Mouse (Mus musculus): Measurements from ENCODE around the gene Nup210l.
"Not testable (repeated sequence)": the region's sequence is repeated elsewhere in the genome, so short reads cannot be mapped to it uniquely, and the experiment has no call there.

Nup210l gene

DNA sequence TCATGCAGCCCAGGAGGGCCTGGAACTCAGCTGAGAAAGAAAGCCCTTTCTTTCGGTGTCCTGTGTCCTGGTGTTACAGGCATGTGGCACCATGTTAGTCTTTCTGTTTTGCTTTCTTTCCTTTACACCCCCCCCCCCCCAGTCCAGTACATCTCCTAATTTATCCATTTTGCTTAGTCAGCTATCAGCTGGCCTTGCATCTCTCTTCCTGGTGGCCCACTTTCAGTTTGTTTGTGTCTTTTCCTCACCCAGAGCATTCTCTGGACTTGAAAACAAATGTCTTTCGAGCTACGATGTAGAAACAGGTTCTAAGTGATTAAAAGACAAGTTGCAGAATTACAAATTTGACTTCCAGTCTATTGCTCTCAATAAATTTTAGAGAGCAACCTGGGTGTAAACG is 118.5 kb downstream of the Nup210l start:
- DNase-seq (ENCODE audit: extremely low spot score): no peak

- DNase-seq (ENCODE audit: extremely low spot score): no peak
These were observed 119.0 kb downstream of the Nup210l start for GRCm38 (mm10) chr3:90222941-90223340.

GRCm38 (mm10) chr3:90224331-90224730 is 120.4 kb downstream of the Nup210l start:
- DNase-seq (ENCODE audit: extremely low spot score): no peak

- DNase-seq (ENCODE audit: extremely low spot score): no peak
These were observed 127.1 kb downstream of the Nup210l start for GRCm38 (mm10) chr3:90231075-90231474.

DNA sequence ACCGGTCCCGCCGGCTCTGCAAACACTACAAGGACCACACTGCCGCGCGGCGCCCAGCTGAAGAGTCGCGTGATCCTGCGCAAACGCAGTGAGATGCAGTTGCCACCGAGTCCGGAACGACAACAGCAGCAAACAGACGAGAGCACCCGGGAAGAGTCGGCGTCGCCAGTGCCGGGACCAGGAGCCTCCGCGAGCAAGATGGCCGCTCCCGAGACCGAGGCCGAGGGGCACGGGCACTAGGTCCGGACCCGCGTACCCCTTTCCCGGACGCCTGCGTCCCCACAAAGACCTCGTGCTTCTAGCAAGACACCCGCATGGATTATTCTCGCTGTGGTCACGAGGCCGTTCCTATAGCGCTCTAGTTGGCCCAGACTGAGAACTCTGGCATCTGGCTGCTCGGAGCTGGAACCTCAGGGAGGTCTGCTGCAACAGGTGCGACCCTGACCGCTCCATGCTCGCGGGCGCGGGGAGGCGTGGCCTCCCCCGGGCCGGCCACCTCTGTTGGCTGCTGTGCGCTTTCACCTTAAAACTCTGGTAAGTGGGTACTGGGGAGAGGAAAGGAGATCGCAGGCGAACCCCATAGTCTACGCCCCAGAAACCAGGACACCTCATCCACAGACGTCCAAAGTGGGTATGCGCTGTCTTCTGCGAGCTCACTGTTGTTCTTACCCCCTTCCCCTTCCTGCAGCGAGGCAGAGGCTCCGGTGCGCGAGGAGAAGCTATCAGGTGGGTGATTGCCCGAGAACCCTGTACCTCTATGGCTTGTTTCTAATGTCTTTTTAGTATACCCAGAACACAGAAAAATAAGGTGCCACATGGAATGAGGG is 127.8 kb downstream of the Nup210l start, which contains the start of gene Jtb:
Gene Jtb, plus strand, starts transcription at position 91 of the 827 bp plus-strand sequence.
- DNase-seq (ENCODE audit: extremely low spot score): peak; percentile 91

DNA sequence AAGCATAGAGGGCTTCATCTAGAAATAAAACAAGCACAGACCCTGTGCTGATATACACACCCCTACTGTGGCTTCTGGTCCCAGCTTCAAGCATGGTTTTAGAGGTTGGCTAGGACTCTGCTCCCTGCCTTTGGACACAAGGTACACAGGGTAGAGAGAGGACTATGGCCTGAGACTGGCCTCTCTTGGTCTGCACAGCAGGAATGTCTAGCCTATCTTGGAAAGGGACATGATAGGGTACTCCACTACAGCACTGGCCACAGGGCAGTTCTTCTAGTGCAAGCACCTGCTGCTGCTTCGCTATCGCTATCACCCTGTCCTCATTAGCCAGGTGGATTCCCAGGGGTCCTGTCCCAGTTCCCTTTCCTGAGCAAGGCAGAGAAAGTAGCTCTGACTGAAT is 137.3 kb downstream of the Nup210l start:
- DNase-seq (ENCODE audit: extremely low spot score): no peak

DNA sequence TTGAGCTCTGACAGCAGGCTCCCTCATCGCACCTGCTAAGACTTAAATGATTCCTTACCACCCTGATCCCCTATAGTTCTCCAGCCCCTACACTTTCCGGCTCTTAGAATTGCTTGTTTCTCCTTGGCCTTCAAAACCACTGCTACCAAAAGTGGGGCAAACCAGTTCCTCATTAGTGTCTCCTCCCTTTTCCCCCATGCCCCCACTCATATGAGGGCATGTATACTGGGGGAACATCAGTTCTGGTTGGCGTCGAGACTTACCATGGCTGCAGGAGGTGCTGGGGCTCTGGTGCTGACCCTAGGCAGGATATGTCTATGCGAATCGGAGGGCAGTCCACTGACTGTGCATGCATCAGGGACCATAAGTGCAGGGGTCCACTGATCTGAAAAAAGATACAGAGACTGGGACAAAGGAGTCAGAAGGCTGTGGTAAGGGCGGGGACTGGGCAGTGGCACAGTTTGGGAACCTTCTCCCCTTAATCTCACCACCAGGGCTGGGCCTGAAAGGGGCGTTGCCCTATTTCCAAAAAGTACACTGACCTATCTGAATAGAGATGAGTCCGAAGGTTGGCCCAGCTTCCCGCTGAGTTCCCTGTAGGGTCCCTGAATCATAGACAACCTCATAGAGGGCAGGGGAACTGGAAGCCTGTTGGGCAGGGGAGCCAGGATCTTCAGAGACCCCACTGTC is 137.9 kb downstream of the Nup210l start:
- DNase-seq (ENCODE audit: extremely low spot score): no peak

DNA sequence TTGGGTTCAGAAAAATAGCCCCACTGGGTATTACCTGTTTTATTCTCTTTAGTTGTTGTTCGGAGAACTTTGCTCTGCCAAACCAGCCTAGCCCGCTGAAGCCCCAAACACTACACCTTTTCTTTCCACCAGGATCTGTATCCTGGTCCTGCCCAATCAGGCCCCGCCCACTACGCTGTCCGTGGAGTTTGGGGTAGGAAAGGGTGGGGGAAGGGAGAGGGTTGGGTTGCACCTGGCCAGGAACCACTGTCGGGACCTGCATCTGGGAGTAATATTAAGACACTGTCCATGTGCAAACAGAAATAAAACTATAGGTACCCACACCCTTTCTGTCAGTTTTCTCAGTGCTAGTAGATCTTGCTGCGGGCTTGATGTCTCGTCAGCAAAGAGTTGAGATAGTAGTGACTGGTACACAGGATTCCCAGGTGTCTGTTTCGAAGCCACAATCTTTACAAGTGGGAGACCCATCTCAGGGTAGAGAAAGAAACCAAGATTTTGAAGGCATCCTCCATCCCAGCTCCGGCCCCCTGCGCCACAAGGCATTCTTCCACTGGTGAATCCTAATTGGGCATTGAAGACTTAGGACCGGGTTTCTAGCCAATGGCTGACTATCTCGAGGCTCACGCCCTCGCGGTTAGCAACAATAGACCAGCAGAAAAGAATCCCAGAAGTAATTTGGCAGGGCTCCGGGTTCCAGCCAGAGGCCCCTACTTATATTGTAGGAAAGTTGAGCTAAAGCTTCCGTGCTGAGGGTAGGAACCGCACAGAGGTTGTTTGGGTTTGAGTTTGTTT is 139.2 kb downstream of the Nup210l start, which contains the start of gene Creb3l4:
Gene Creb3l4, minus strand, starts transcription at position 529 of the 792 bp plus-strand sequence.
- peak; percentile 76 for DNase-seq (ENCODE audit: extremely low spot score)

DNA sequence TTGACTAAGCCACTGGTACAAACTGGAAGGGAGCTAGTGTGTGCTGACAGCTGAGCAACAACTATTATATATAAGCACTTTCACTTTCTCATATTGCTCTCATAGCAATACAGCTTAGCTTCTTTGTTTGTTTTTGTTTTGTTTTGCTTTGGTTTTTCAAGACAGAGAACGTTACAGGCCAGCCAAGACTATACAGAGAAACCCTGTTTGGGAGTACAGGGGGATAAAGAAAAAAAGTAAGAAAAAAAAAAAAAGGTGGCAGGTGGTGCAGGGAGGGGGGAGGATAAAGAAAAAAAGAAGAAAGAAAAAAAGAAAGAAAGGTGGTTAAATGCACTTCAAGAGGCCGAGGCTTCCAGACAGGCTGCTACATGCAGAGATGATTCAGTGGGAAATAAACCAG is 141.5 kb downstream of the Nup210l start:
- no peak for DNase-seq (ENCODE audit: extremely low spot score)

DNA sequence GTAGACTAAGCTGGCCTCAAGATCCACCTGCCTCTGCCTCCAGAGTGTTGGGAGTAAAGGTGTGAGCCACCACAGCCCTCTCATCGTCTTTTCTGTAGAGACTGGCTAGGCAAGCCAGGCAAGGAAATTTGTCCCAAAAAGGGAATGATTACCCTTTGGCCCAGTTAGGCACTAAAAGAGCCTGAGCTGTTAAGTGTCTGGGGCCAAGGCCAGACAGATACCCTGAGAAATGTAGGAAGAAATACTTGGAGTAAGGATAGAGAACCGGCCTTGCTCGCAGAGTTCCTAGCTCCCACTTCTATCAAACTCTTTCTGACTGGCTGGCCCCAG is 143.7 kb downstream of the Nup210l start:
- DNase-seq (ENCODE audit: extremely low spot score): no peak

DNA sequence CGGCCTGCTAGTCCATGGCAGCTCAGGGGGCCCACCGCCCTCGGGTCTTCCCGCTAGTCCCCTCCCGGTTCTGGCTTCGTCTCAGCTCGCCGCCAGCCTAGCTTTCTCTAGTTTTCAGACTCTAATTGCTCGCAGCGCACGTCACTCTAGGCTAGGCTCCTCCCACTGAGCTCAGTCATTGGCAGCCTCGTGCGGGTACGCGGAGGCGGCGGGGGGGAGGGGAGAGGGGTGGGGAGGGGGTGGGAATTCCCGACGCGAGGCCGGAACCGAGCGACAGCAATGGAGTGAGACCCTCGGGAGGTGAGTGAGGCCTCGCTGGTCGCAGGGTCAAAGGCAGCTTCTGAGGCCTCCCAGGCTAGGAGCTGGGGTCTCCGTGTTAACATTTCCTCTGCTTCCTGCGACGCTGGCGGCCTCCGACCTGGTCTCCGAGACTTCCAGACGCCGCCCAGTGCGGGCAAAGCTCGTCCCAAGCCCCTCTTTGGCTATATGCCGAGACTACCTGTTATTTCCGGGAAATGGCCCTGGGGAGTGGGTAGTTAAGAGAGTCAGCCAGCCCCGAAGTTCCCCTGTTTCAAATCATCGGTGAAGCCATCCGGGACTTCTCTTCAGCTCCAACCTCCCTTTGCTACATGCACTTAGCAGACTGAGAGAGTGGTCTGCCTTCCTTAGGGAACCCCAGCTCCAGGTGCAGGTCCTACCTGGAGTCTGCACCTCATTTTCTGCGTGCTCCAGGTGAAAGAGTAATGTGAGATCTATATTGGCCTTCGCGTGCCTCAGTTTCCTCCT is 144.2 kb downstream of the Nup210l start, which contains the start of gene Slc39a1:
Gene Slc39a1, plus strand, starts transcription at position 213 of the 786 bp plus-strand sequence.
- DNase-seq (ENCODE audit: extremely low spot score): peak; percentile 96

DNA sequence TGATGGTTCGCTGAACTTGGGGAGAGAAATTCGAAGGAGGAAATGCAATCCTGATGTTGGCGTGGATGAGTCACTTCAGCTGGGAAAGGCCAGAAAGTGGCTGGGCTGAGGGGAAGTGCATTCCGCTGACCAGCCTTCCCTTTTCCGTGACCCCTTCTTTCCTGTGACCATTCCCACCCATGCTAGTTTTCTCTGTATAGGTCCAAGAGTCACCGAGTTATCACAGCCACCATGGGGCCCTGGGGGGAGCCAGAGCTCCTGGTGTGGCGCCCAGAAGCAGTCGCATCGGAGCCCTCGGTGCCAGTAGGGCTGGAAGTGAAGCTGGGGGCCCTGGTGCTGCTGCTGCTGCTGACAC is 144.8 kb downstream of the Nup210l start:
- DNase-seq (ENCODE audit: extremely low spot score): no peak

- DNase-seq (ENCODE audit: extremely low spot score): no peak
These were observed 146.9 kb downstream of the Nup210l start for GRCm38 (mm10) chr3:90250791-90251190.

DNA sequence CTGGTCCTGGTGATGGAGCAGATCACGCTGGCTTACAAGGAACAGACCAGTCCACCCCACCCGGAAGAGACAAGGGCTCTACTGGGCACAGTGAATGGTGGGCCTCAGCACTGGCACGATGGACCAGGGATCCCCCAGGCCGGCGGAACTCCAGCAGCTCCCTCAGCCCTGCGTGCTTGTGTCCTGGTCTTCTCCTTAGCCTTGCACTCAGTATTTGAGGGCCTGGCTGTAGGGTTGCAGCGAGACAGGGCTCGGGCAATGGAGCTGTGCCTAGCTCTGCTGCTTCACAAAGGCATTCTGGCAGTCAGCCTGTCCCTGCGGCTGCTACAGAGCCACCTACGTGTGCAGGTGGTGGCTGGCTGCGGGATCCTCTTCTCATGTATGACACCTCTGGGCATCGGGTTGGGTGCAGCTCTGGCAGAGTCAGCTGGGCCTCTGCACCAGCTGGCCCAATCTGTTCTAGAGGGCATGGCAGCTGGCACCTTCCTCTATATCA is 147.8 kb downstream of the Nup210l start:
- DNase-seq (ENCODE audit: extremely low spot score): not testable (repeated sequence)

- not testable (repeated sequence) for DNase-seq (ENCODE audit: extremely low spot score)
These were observed 148.7 kb downstream of the Nup210l start for GRCm38 (mm10) chr3:90252659-90253058.

- DNase-seq (ENCODE audit: extremely low spot score): not testable (repeated sequence)
These were observed 149.2 kb downstream of the Nup210l start for GRCm38 (mm10) chr3:90253174-90253573.

DNA sequence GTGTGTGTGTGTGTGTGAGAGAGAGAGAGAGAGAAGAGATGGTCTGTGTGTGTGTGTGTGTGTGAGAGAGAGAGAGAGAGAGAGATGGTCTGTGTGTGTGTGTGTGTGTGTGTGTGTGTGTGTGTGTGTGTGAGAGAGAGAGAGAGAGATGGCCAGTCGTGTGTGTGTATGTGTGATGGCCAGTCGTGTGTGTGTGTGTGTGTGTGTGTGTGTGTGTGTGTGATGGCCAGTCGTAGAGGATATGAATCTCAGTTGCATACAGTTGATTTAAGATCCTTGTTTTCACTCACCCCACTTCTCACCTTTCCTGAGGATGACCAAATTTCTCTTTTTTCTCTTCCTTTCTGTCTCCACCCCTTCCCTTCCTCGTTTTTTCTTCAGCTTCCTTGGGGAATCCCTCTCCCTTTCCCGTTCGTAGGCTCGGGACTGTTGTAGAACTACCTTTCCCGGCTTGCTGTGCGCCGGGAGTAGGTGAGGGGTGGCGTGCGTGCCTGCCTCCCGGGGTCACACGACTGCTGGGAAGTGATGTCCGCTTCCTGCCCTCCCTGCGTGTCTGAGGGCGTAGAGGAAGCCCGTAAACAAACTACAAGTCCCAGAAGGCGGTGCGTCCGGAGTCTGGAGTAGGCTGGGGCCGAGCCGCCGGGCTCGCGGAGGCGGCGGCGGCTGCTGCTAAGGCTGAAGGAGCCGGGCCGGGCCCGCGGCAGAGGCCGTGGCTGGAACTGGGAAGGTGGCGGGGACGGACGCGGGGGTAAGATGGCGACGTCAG is 149.9 kb downstream of the Nup210l start, which contains the start of gene Crtc2:
Gene Crtc2, plus strand, starts transcription at position 511 of the 766 bp plus-strand sequence.
- DNase-seq (ENCODE audit: extremely low spot score): peak; percentile 93

DNA sequence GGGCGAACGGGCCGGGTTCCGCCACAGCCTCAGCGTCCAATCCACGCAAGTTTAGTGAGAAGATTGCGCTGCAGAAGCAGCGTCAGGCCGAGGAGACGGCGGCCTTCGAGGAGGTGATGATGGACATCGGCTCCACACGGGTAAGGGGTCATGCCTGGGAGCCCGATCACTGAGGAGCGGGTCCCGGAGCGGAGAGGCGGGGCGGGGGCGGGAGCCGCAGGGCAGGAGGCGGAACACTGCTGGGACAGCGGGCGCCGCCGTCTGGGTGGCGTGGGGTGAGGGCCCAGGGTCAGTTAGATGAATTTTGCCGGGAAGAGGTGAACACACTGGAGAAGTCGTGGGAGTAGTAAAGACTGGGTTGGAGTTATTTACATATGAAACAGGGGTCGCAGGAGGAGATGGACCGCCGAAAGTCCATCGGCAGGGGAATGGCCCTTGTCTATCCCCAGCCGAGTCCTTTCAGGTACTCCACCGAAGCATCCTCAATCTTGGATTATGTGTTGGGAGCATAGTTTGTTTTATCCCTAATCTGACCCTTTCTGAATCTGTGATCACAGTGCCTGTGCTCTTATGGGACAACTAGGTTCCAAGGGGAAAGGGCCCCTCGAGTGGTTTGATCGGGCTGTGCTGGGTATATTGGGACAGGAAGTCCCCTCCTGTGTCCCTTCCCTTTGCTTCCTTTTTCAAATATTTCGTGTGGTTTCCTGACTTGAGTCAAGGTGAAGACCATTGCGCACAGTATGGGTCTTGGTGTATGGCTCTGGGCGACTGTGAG is 150.7 kb downstream of the Nup210l start:
- no peak for DNase-seq (ENCODE audit: extremely low spot score)

DNA sequence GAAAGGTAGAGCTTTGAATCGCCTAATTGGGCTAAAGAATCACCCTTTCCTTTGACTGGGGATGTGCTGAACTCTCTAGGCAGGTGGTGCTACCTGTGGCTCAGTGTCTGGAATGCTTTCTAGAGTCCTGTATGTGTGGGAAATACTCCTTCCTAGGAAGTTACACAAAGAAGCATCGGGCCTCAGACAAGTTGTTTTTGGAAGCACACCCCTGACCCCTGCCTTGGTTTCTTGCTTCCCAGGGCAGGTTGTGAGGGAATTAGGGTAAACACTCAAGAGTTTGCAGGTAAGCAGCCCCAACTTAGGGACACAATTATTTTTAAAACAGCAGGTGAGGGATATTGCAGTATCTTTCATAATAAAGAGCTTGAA is 151.2 kb downstream of the Nup210l start:
- DNase-seq (ENCODE audit: extremely low spot score): no peak
